Mouse (Mus musculus) liver, adult 2 months (tissue): ENCODE results near the gene Adh6b.

Experiments
- CTCF ChIP-seq: fragments of 200-500 bp; IDR thresholded peaks from 2 replicates; pipeline ENCODE4 v1.5.1; 2011; ENCODE audit warnings: low read depth, low read length, control low read depth
- POLR2A ChIP-seq: fragments of 200-500 bp; IDR thresholded peaks from 2 replicates; pipeline ENCODE4 v1.6.1; 2011; ENCODE audit warnings: low read length, control low read depth; ENCODE audit not compliant: insufficient read depth; ENCODE audit errors: extremely low read depth

GRCm38 (mm10) chr3:138404872-138405271, 63.3 kb downstream of the Adh6b start:
- no peak for TF ChIP-seq CTCF
- no peak for TF ChIP-seq POLR2A
